Mouse (Mus musculus) E14TG2a.4 (cell line): ENCODE data around the gene Gm28043.
A peak's percentile ranks its signal among the peaks of the same experiment; 100 is the strongest.

Experiments used
- H3K27me3 ChIP-seq: 2 replicates; pipeline ENCODE4 v1.6.1; 2014; ENCODE audit warnings: low read length, control low read depth; ENCODE audit not compliant: insufficient read depth
- H3K36me3 ChIP-seq: 2 replicates; pipeline ENCODE4 v1.6.1; 2014; ENCODE audit warnings: low read length, control low read depth; ENCODE audit not compliant: insufficient read depth
- H3K4me1 ChIP-seq: replicated peaks from 2 replicates; pipeline ENCODE4 v1.6.1; 2014; ENCODE audit warnings: low read depth, low read length, control low read depth
- H3K4me3 ChIP-seq: replicated peaks from 2 replicates; pipeline ENCODE4 v1.5.1; 2014; ENCODE audit warnings: mild to moderate bottlenecking, low read length
- H3K9me3 ChIP-seq: 2 replicates; pipeline ENCODE4 v1.6.1; 2014; ENCODE audit warnings: low read length, control low read depth
- CTCF ChIP-seq: conservative IDR thresholded peaks from 2 replicates; pipeline ENCODE4 v1.5.1; 2014; ENCODE audit warnings: low read length
- NANOG ChIP-seq: IDR thresholded peaks from 2 replicates; pipeline ENCODE4 v1.6.1; 2014; ENCODE audit warnings: borderline replicate concordance, low read length, mixed read lengths
- POU5F1 ChIP-seq: IDR thresholded peaks from 2 replicates; pipeline ENCODE4 v1.6.1; 2014; ENCODE audit warnings: low read length, borderline replicate concordance

The Gm28043 gene

GRCm38 (mm10) chr17:29614115-29615023, at the start of gene Gm28043, which contains the start of gene Rnf8:
Gene Gm28043, plus strand, starts transcription at chr17:29614876.
Gene Rnf8, plus strand, starts transcription at chr17:29614790.
- H3K4me3 ChIP-seq: peak within 1 kb of the TSS; percentile 90
- peaks cover 52% of the 10 kb centered on the region for H3K4me1 ChIP-seq
- H3K36me3 ChIP-seq: peaks cover 19% of the 10 kb centered on the region
- no peaks in the 10 kb centered on the region for H3K9me3 ChIP-seq
- TF ChIP-seq NANOG (no peak), POU5F1 (no peak), CTCF (peak; percentile 46)
- H3K27me3 ChIP-seq: no peaks in the 10 kb centered on the region

- no peak for TF ChIP-seq CTCF
- no peak for TF ChIP-seq POU5F1
- TF ChIP-seq NANOG: no peak
- Histone ChIP-seq H3K4me1 (peaks cover 40% of the 10 kb centered on the region), H3K36me3 (peaks cover 51% of the 10 kb centered on the region), H3K4me3 (no peak overlapping the region), H3K27me3 (no peaks in the 10 kb centered on the region), H3K9me3 (no peaks in the 10 kb centered on the region)
These were observed 49.2 kb upstream of the Gm28043 start for GRCm38 (mm10) chr17:29565521-29565920.

- Histone ChIP-seq H3K36me3 (peaks cover 76% of the 10 kb centered on the region), H3K4me1 (peaks cover 38% of the 10 kb centered on the region), H3K4me3 (no peak overlapping the region), H3K27me3 (no peaks in the 10 kb centered on the region), H3K9me3 (no peaks in the 10 kb centered on the region)
- TF ChIP-seq NANOG: no peak
- no peak for TF ChIP-seq POU5F1
- no peak for TF ChIP-seq CTCF
These were observed 46.2 kb upstream of the Gm28043 start for GRCm38 (mm10) chr17:29568435-29568834.

GRCm38 (mm10) chr17:29569831-29570230, 44.8 kb upstream of the Gm28043 start:
- H3K36me3 ChIP-seq: peaks cover 78% of the 10 kb centered on the region
- H3K27me3 ChIP-seq: no peaks in the 10 kb centered on the region
- no peak overlapping the region for H3K4me3 ChIP-seq
- TF ChIP-seq POU5F1 (no peak), CTCF (no peak), NANOG (no peak)
- H3K9me3 ChIP-seq: no peaks in the 10 kb centered on the region
- H3K4me1 ChIP-seq: peaks cover 37% of the 10 kb centered on the region

GRCm38 (mm10) chr17:29579579-29580126, 35.0 kb upstream of the Gm28043 start:
- H3K4me1 ChIP-seq: peaks cover 16% of the 10 kb centered on the region
- no peak overlapping the region for H3K4me3 ChIP-seq
- H3K36me3 ChIP-seq: peaks cover 90% of the 10 kb centered on the region
- H3K9me3 ChIP-seq: no peaks in the 10 kb centered on the region
- TF ChIP-seq CTCF (no peak), NANOG (no peak), POU5F1 (no peak)
- H3K27me3 ChIP-seq: no peaks in the 10 kb centered on the region

- Histone ChIP-seq H3K4me1 (peaks cover 24% of the 10 kb centered on the region), H3K36me3 (peaks cover 58% of the 10 kb centered on the region), H3K27me3 (no peaks in the 10 kb centered on the region), H3K4me3 (no peak overlapping the region), H3K9me3 (no peaks in the 10 kb centered on the region)
- TF ChIP-seq NANOG: no peak
- no peak for TF ChIP-seq POU5F1
- no peak for TF ChIP-seq CTCF
These were observed 31.1 kb upstream of the Gm28043 start for GRCm38 (mm10) chr17:29583569-29583968.

GRCm38 (mm10) chr17:29584306-29584705, 30.4 kb upstream of the Gm28043 start:
- H3K27me3 ChIP-seq: no peaks in the 10 kb centered on the region
- no peak overlapping the region for H3K4me3 ChIP-seq
- H3K36me3 ChIP-seq: peaks cover 51% of the 10 kb centered on the region
- no peaks in the 10 kb centered on the region for H3K9me3 ChIP-seq
- H3K4me1 ChIP-seq: peaks cover 24% of the 10 kb centered on the region
- TF ChIP-seq POU5F1 (no peak), CTCF (no peak), NANOG (no peak)

- H3K4me1 ChIP-seq: peaks cover 24% of the 10 kb centered on the region
- TF ChIP-seq NANOG: no peak
- no peak for TF ChIP-seq POU5F1
- no peaks in the 10 kb centered on the region for H3K27me3 ChIP-seq
- no peak overlapping the region for H3K4me3 ChIP-seq
- H3K9me3 ChIP-seq: no peaks in the 10 kb centered on the region
- H3K36me3 ChIP-seq: peaks cover 50% of the 10 kb centered on the region
These were observed 29.9 kb upstream of the Gm28043 start for GRCm38 (mm10) chr17:29584737-29585136.
